Mouse (Mus musculus) neutrophil, adult 5-6 weeks (primary cell): ENCODE measurements around the gene Tjap1. TPM values are rescaled to one million over a fixed set of nuclear protein-coding genes. Genes with fewer than 3 reads are reported as not detected.

Source experiments
- ATAC-seq: fragments of 151-379, 151-347 bp; 2 replicates; pipeline ENCODE4 v1.8.0; 2017; ENCODE audit warnings: mild to moderate bottlenecking, moderate TSS enrichment; ENCODE audit not compliant: insufficient number of reproducible peaks, poor library complexity, low FRiP score, severe bottlenecking; ENCODE audit errors: extremely low read depth
- total RNA-seq: library from RNA; stranded (forward); fragments of 200-1000 nt; gene quantifications from 2 replicates; pipeline ENCODE4 v1.2.3, GENCODE M21; 2017

Tjap1 gene
- 17.2 and 17.8 TPM in 2 replicates for total RNA-seq

DNA sequence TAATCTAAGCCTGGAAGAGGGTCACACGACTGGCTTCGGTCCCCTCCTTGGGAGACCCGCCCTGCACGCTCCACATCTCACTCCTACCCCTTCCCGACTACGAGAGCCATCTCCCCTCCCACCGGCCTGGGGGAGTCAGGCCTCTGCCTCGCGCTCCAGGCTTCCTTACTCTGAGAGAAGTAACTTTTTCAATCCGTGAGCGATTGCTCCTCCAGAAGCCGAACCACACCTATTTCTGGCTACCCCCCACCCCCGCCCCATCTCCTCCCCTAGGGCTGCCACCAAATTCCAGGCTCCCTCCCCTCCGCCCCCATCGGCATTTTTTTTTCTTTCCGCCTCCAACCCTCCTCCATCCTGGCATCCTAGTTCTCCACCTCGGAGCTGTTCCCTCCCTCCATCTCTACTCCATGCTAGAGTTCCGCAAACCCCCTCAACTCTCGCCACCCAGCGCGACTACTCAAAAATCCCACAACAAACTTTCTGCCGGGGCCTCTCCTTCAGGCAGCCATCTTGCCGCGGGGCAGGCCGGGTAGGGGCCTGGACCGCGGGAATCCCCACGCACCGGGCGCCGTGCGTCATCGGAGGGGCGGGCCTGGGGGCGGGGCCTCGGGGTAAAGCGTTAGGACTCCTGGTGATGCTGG is at the start of gene Tjap1:
Gene Tjap1 (minus strand): TSS at position 544 of the 641 bp plus-strand sequence.
- peak; percentile 78 for ATAC-seq

DNA sequence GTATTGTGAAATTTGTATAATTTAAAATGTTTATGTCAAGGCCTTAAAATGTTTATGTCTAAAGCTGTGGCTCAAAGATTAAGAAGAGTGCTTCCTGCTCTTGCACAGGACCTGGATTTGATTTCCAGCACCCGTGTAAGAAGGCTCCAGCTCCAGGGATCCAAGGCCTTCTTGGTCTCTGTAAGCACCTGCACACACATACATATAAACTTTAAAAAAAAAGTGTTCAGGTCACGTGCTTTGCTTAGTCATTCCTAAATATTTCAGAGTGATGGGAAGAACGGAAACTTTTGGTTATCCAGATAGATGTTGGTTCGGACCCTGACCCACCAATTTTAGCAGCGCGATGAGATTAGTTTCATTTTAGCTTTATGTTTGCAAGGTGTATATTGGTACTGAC is 45.9 kb upstream of the Tjap1 start:
- no peak for ATAC-seq

DNA sequence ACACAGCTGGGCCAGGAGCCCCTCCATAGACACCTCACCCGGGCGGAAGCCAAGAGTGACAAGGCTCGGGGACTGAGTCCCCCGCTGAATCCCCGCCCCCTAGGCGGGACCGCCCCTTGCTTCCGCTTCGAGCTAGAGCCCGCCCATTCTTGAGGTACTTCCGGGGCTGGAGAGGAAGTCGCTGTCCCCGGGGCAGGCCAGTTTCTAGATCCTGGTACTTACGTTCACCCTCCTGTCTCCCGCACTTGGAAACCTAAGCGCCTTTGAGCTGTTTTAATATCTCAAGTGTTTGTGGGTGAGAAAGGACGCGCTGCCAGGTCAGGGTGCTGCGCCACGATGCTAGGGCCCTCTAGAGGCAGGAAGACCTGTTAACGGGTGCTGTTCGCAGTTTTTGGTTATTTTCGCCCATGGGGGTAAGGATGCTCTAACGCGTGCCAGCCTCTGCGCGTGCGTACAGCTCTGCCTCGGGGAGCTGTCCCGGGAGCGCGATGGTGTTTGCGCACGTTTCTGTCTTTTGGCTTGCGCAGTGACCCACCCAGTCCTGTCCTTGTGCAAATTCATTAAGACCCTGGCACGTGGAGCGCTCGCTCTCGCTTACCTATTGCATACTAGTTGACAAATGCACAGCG is 45.2 kb upstream of the Tjap1 start, which contains the start of gene Abcc10:
Gene Abcc10 (minus strand): TSS at position 447 of the 629 bp plus-strand sequence.
- ATAC-seq: peak; percentile 95

DNA sequence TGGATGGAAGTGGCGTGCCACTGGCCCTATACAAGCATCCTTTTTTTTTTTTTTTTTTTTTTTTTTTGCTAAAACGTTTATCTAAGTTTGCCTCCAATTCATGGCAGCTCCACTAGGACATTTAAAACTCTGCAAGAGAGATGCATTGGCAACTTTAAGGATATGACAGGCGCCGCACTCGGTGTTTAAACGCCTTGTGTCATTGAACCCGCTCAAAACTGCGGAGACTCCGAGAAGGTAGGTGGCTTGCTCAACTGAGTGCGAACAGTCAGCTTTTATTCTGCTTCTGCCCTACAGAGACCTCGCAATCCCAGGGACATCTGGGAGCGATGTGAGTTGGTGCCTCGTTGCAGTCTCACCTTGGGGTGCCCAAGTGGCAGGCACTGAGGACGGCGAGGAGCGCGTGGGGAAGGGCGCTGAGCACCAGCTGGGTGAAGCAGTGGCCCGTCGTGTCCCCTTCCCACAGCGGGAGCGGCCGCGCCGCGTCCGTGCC is 44.6 kb upstream of the Tjap1 start:
- ATAC-seq: no peak

DNA sequence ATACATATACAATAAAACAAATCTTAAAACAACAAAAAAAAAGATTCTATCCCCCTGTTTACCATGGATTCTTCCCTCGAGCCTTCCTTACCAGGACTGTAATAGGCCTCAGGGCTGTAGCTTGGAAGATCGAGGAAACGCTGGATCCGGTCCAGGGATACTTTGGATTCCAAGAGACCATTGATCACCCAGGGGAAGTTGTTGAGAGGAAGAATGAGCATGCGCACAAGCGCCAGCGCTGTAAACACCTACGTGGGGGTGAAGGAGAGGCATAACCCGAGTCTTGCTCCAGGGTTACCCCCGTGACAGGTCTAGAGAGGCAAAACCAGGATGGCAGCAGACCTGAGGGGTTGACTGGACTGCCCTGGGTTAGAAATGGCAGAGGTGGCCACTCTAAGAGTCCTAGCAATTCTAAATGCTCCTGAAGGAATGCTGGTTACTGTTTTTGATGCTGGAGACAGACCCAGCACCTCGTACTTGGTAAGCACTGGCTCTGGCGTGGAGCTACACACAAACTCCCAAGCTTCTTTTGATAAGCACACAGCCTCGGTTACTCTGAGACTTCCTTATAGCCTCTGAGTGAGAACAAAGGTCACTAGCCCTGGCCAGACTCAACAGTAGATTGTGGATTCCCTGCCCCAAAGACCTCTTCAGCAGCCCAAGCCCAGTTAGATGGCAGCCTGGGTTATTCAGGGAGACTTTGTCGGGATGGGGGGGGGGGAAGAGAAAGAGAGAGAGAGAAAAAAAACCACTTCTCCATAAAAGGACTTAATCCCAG is 39.4 kb upstream of the Tjap1 start:
- no peak for ATAC-seq

DNA sequence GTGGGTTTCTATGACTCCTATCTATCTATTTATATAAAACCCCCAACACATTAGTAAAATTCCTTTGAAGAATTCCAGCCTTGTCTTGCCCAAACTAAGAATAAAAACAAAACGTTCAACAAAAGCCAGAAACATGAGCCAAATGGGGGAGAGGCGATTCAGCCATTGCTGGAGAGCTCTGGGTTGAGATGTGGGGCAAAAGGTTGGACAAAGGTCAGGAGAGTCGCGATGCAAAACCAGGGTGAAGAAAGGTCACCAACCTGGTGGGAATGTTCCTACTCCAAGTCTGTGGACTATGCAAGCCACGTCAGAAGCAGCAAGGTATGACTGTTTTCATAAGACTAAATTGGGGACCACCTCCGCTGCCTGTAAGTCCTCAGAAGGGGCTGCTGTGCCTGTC is 37.7 kb upstream of the Tjap1 start:
- ATAC-seq: no peak

DNA sequence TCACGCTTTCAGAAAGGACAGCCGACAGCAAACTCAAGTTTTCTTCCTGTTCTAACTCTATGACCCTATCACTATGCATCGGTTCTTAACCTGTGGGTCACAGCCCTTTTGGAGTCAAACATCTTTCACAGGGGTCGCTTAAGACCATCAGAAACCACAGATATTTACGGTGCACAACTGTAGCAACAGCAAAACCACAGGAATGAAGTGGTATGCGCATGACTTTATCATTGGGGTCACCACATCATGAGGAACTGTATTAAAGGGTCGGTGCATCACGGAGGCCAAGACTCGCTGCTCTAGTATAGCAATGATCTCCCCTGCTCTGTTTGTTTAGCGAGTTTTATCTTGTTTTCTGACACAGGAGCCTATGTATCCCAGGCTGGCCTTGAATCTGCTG is 33.0 kb upstream of the Tjap1 start:
- ATAC-seq: no peak

DNA sequence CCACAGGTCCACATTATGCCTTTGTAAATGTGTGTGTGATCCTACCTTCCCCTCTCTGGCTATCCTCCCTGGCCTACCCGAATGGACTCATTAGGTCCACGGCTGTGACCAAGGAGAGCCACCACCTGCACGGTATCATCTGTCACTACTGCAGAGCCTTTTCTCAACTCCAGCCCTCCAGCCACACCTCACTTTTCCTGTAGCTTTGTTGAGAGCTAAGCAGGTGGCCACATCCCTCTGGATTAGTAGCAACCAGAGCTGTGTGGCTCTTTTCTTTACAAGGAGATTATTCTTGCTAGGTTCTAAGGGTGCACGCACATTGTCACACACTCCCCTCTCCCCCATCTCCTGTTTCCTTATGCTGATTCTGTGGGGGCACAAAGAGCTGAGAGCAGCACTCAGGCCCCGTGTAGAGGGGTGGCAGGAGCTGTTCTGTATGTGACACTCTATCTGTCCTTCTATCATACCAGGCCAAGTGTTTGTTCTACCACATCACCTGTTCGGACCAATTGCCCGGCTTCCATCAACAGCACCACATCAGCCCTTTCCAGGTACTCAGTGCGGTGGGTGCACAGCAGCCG is 30.4 kb upstream of the Tjap1 start:
- ATAC-seq: no peak

DNA sequence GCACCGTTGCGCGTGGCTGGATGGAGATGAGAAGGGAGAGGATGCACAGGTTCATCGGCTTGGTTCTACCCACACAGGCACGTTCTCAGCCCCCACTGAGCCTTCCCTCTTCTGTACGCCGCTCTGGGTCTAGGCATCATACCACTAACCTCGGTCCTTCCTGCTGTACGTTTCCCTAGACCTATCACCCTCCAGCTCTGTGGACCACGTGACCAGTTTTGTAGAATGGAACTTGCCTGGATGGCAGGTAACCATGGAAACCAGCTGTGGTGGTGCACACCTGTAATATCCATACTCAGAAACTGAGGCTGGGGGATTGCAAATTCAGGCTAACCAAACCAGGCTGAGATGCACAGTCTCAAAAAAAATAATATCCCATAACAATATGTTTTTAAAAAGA is 27.7 kb upstream of the Tjap1 start:
- ATAC-seq: no peak

DNA sequence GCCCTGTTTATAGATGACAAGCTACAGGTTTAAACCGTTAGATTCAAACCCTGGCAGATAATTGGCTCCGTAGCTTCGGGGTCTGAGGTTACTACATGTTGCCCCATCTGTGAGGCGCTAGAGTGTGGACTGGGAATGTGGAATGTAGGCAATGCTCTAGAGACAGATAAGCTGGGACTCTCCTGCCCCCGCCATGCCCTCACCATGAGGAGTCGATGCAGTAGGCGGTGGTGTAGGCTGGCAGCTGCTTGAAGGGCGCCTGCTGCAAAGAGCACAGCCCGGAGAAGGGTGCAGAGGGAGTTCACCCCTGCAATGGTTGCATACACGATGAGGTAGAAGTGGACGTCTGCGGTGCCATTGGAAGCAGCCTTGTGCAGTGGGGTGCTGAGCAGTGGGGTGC is 27.0 kb upstream of the Tjap1 start:
- ATAC-seq: no peak

DNA sequence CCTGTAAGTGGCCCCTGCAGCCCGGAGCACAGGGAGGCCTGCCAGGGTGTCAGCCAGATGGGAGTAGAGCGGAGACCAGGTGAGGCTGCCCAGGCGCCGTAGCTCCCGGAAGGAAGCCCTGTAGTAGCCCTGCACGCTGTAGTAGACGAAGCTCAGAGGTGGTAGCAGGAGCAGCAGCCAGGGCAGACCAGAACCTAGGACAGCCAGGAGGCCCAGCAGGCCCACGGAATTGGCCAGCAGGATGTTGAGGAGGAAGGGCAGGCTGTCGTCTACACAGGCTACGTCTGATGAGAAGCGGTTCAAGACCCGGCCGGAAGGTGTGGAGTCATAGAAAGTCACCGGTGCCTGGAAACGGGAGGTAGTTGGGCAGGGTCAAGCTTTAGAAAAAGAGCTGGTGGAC is 24.1 kb upstream of the Tjap1 start:
- ATAC-seq: no peak

DNA sequence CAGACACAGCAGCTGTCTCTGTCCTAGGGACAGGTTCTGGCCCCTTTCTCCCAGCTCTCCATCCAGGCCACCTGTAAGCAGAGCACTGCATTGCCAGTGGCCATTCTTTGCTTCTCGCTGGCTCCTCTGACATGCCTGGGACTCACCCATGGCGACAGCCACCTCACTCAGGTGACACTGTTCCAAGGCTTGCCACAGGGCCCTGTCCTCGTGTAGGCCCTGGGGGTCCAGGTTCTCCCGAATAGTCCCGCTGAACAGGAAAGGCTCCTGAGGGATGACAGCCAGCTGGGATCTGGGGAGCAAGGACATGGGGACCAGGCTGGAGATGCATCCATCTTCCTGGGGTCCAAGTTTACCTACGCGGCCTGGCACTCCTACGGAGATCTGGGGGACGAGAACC is 21.4 kb upstream of the Tjap1 start:
- no peak for ATAC-seq

DNA sequence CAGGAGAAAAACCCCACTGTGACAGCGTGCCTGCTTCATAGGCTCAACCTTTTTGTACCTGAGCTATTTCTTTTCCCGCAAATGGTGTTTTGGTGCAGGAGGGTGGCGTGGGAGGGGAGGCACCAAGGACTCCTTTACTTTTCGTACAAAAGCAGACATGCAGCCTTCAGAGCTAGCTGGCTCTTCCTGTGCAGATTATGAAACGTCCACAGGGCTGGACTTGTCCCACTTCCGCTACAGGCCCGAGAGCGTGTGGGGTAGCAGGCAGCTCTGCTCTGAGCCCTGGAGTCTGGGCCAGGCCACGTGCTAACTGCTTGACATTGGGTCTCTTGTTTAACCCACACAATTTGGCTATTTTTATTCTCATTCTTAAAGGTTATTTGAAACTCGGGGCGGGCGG is 19.1 kb upstream of the Tjap1 start:
- ATAC-seq: no peak

DNA sequence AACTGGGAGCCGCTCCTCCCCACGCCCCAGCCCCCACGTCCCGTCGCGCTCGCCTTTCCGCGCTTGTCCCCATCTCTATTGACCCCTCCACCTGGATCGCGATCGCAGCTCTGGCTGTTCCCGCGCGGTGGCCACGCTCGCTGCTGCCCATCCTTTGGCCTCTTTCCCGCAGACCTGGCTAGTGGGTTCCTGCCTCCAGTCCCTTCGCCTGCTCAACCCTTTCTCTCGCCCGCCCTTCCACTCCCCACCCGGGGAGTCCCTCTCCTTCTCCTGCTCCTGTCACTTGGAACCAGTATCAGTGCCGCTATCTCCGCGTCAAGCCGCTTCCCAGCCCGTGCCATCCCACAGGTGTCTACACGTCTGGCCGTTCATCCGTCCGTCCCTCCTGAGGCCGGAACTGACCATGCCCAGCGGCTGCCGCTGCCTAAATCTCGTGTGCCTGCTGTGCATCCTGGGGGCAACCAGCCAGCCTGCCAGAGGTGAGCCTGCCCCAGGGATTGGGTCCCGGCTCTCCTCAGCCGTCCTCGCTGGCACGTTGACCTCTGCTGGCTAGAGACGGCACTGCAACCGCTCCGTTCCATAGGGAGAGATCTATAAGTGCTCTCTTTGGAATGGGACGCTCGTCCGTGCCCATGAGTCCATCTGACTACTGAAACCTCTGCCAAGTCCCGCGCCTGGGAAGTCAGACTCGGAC is 15.5 kb upstream of the Tjap1 start:
- peak; percentile 71 for ATAC-seq

DNA sequence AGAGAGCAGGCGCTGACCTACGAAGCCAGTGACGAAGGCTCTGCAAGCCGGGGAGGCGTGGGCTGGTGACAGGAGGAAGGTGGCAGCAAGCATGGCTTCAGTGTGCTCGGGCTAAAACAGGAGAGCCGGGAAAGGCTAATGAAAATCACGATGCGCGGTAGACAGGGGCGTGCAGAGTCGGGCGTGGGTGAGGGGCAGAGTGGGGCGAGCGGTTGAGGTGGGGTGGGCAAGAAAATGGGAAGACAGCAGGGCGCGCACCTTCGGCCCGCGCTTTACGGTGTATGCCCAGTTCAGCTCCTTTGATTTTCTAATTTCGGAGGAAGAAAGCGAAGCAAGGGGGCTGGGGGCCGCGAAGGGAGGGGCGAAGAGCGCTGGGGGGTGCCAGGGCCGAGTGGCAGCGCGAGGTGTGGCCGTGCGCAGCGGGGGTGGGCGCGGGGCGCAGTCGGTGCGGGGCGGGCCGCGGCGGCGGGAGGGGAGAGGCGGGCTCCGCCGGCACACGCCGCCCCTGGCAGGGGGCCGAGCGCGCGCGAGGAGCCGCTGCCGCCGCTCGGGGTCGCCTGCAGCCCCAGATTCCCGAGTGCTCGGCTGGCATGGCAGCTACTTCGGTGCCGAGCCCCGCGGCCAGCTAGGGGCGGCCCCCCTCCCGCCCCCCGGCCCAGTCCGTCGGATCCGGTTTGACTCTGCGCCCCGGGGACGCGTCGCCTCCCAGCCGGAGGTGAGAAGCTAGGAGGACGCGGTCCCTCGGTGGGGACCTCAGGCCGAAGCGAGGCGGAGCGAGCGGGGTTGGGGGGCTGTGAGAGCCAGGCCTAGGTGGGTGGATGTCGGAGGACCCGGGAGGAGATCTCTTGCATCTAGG is 14.8 kb upstream of the Tjap1 start, which contains the start of gene Dlk2:
Gene Dlk2 (plus strand): TSS at position 58 of the 856 bp plus-strand sequence.
- no peak for ATAC-seq

DNA sequence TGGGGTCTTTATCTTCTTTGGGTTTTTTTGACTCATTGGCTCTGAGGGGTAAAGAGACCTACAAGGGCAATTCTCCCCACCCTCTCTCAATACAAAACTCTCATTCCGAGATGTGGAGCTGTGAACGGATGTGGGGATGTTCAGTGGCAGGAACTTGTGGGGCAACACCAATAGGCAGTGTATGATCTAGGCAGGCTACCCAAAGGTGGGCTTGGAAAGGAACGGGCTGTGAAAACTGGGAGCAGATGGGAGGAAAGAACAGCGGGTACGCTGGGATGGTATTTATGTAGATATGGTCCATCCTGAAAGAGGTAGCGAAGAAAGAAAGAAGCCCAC is 14.2 kb upstream of the Tjap1 start:
- ATAC-seq: no peak

DNA sequence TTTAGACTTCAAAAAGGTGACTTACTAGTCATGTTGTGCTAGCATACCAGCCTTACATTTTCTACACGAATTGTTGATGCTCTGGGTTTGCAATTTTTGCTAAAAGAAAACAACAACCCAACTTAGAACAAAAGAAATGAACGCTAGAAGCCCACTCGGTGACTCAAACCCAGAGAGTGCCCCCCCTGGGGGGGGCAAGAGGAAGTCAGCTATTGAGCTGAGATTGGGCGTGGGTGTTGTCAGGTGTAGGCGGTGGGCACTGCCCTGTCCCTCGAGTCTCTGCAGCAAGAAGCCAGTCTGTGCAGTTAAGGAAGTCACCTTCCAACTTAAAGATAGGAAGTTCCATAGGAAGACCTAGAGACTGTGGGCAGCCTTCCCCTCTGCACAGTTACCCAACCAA is 13.8 kb upstream of the Tjap1 start:
- no peak for ATAC-seq

DNA sequence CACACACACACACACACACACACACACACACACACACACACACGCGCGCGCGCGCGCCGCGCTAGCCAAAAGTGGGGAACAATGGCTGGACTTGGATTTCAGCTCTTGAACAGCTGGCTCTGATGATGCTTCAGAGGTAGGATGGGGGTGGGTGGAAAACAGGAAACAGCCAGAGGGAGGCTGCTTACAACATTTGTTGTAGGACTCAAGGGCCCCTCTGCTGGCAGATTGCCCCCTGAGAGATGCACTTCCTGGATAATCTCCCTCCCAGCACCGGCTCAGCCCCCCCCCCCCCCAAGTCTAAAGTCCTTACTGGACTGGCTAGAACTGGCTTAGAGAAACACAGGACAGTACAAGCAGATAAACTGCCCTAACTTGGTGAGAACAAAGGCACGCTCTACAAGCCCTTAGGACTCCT is 4.9 kb upstream of the Tjap1 start:
- ATAC-seq: no peak
